Mouse (Mus musculus): ENCODE measurements around the gene Cnpy1.

- TF ChIP-seq CTCF (IDR thresholded peaks at IDR 0.05 in 2 of 3, conservative IDR thresholded peaks at IDR 0.05 in 1 of 3; ENCODE audit: control insufficient read depth in 1 of 3, insufficient read depth in 1 of 3, low read depth in 2 of 3, low read length in 3 of 3, poor library complexity in 1 of 3, severe bottlenecking in 1 of 3) (no peak), CHD1 (IDR thresholded peaks at IDR 0.05; ENCODE audit: low read depth, low read length) (no peak), HCFC1 (IDR thresholded peaks at IDR 0.05; ENCODE audit: low read depth, low read length) (no peak), MYC (IDR thresholded peaks at IDR 0.05; ENCODE audit: low read depth, low read length) (no peak), MYB (IDR thresholded peaks at IDR 0.05; ENCODE audit: low read depth, low read length) (no peak), POLR2A (IDR thresholded peaks at IDR 0.05; ENCODE audit: control insufficient read depth in 1 of 2, insufficient read depth in 1 of 2, low read depth in 1 of 2, low read length in 2 of 2, poor library complexity in 1 of 2) (no peak), USF1 (IDR thresholded peaks at IDR 0.05; ENCODE audit: low read depth, low read length) (no peak), BHLHE40 (IDR thresholded peaks at IDR 0.05; ENCODE audit: borderline replicate concordance, low read depth, low read length) (no peak), MAZ (IDR thresholded peaks at IDR 0.05; ENCODE audit: low read depth, low read length) (no peak), TAL1 (IDR thresholded peaks at IDR 0.05; ENCODE audit: low read length) (no peak), EP300 (IDR thresholded peaks at IDR 0.05; ENCODE audit: low read depth in 1 of 2, low read length in 2 of 2) (no peak)
Observed at GRCm38 (mm10) chr5:28232101-28232500, 13.5 kb downstream of the Cnpy1 start.
